Mouse (Mus musculus) left cerebral cortex, adult 18-20 months (tissue): ENCODE data around the gene Chaf1a. TPM values are rescaled to one million over a fixed set of nuclear protein-coding genes. Genes with fewer than 3 reads are reported as not detected.
"Not testable (repeated sequence)": the region's sequence is repeated elsewhere in the genome, so short reads cannot be mapped to it uniquely, and the experiment has no call there.

Source experiments
- DNase-seq, 2 experiments: peaks; one replicate each; pipeline ENCODE4 v3.0.0; 2021 to 2022; ENCODE audit warnings: low spot score in 2 of 2, mixed read lengths in 1 of 2
- total RNA-seq, 2 experiments: library from RNA; stranded (reverse); gene quantifications; 2 replicates each; pipeline ENCODE4 v1.2.3; 2021

Gene Chaf1a
- total RNA-seq, 2 experiments from 2014 or later: 1.9 to 2.7 TPM

DNA sequence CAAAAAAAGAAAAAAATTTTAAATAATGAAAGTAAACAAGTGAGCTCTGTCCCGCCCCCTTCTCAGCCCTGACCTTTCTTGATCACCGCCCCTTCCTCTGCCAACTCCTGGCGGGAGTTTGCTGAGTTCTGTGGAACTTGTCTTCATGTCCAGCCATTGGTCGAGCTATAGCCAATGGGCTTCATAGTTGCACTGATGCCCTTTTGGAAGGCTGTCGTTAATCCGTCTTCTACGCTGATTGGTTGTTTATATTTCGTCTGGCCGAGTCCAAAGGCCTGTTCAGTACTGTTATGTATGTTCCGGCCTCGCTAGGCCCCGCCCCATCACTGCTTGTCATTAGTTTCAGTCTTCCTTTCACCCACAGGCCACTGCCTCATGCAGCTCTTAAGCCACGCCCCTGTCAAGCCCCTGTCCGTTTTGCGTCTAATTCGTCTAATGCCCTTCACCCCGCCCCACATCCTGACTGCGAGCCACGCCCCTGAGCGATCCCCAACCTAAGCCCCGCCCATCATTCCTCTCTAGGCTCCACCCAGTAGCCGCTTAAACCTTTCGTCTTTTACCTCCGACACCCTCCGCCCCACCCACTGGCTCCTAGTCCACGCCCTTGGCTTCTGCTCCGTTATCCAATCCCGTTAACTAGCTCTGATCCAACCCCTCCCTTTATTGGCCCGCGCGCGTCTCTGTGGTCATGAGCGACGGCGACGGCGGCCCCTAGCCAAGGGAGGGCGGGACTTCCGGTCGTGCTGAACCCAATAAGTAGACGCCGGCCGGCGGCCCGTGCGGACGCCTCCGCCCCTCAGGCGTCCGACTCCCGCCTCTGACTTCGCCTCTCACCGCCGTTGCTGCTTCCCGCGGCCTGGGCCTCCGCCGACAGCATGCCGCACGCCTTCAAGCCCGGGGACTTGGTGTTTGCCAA is 38.9 kb downstream of the Chaf1a start, which contains the start of gene Hdgfl2:
Gene Hdgfl2 (plus strand): TSS at position 755 of the 916 bp plus-strand sequence.
- peak; percentile 99 for DNase-seq

DNA sequence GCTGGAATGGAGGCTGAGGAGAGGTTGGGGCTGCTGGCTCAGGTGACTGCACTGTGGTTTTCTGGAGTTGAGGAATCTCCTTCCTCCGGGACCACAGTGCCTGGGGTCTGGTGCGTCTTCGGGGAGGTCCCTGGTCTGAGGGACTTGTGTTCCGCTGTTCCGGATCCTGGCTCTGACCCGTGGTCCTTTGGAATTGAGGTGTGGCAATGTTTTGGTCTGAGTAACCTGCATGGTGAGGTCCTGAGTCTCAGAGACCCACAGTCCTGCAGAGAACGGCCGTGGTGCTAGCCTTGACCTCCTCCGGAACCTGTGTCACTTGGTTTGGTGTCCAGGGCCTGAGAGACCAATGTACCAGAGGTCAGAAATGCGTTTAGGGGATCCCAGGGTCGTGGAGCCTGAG is 39.7 kb downstream of the Chaf1a start:
- DNase-seq: peak in 1 of 2 experiments; percentile 18

DNA sequence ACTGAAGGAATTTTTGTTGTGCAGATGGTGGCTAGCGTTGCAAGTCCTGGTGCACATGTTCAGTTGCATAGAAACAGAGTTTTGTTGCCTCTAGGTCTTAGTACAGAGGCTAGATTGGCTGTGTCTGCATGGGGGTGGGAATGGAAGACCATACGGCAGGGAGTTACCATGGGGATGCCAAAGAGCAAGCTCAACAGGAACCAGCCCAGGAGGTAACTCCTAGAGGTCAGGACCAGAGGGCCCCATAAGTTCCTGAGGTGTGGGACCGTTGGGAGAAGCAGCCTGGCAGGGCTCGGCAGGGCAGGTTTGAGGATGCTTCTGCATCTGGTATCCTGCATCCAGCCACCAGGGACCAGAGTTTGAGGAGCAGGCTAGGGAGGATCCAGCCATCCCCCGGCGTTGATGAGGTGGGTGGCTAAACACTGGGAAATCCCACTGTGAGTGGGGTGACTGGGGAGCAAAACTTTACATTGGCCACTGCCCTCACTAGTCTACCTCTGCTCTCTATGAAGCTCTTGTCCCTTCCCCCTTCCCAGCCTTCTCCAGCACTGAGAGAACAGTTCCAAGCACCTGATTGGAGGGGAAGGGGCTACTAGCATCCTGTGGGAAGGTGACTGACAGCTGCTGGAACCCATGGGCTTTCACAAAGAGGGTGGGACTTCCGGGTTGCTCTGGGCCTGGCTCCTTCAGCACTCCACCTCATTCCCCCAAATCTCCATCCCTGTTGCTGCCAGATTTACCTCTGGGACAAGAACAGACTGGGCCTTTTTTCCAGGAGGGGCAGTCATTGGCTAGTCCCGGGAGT is 40.7 kb downstream of the Chaf1a start:
- DNase-seq: peak in 1 of 2 experiments; percentile 34

DNA sequence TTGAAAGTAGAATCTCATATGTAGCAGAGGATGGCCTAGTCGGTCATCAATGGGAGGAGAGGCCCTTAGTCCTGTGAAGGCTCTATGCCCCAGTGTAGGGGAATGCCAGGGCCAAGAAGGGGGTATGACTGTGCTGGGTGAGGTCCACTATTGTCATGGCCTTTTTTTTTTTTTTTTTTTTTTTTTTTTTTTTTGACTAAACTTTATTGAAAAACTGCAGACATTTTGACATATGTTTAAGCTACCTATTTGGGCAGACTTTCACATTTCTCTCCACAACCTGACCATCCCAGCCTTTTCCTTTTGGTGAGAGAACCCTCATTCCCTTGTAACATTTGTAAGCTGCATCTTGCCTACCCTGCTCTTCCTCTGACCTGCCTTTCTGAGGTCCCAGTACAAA is 52.1 kb downstream of the Chaf1a start:
- DNase-seq: no peak

DNA sequence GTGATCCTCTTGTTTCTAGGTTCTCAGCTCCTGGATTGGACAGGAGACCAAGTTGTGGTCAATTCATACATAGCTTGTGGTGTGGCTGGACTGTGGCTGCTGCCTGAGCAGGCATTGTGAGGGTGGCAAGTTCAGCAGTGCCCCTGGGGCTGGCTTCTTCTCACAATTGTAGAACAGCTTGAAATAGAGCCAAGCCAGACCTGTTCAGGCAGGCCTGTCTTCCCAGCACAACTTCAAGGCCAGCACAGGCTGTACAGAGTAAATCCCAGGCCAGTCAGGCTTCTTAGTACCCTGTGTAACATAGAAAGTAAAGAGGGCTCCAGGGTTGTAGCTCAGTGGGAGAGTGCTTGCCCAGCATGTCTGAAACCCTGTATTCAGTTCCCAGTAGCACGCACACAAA is 52.6 kb downstream of the Chaf1a start:
- no peak for DNase-seq

DNA sequence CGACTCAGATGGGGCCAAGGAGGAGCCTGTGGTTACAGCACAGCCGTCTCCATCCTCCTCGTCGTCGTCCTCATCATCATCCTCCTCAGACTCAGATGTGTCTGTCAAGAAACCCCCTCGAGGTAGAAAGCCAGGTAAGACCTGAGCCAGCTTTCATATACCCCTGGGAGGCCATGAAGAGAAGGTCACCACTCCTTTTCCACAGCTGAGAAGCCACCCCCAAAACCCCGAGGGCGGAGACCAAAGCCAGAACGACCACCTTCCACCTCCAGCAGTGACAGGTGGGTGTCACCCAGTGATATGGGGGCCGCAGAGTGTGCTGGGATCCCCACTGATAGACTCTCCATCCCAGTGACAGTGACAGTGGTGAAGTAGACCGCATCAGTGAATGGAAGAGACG is 56.6 kb downstream of the Chaf1a start:
- no peak for DNase-seq

DNA sequence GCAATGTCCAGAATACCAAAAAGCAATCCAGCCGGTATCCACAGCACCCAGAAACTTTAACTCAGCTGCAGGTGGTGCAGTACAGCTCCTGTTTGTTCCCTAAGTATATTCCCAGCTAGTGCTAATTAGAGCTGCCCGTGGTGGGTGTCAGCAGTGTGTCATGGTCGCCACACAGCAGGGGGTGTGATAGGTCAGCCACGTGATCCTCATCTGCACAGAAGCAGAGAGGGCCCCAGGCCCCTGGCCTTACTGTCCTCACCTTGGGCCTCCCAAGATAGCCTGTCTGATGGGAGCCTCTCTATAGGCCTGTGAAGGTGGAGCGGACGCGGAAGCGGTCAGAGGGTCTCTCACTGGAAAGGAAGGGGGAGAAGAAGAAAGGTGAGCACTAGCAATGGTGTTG is 57.9 kb downstream of the Chaf1a start:
- no peak for DNase-seq

DNA sequence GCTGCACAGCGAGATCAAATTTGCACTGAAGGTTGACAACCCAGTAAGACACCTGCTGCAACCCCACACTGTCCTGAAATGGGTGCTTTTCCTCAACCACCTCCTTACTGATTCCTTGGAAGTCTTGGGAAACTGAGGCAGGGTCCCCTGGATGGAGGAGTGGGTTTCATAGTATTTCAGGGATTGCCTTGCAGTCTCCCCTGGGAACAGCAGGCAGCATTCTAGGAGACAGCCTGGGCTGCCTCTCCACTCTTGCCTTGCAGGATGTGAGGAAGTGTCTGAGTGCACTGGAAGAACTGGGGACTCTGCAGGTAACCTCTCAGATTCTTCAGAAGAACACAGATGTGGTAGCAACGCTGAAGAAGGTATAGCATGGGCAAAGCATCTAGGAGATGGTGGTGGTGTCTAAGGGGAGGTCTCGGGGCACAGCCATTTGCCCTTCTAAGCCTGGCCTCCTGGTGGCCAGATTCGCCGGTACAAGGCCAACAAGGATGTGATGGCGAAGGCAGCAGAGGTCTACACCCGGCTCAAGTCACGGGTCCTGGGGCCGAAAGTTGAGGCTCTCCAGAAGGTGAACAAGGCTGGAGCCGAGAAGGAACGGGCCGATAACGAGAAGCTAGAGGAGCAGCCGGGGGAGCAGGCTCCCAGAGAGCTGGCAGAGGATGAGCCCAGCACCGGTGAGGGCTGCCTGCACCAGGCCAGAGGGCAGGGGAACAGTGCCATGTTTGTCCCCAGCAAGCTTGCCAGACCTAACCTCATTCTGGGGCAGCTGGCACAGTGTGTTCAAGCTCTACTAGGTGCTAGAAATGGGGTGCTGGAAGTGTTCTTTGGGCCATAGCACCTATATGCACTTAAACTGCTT is 58.7 kb downstream of the Chaf1a start:
- DNase-seq: no peak

DNA sequence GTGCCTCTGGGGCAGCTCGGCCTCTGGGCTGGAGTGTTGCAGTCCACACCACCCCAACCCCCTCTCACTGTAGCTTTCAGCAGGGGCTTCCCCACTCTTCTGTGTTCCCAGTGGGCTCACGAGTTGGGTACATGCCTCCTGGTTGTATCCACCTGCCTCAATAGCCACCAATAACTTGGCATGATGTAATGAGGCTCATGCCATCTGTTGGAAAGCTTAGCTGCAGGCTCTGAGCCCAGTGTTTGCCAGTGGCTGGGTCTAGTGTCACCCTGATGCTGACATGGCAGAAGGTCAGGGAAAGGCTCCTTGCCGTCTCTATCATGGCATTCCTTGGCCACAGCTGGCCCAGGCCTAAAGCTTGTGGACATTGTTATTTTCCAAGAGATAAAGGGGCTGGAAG is 60.6 kb downstream of the Chaf1a start:
- no peak for DNase-seq

DNA sequence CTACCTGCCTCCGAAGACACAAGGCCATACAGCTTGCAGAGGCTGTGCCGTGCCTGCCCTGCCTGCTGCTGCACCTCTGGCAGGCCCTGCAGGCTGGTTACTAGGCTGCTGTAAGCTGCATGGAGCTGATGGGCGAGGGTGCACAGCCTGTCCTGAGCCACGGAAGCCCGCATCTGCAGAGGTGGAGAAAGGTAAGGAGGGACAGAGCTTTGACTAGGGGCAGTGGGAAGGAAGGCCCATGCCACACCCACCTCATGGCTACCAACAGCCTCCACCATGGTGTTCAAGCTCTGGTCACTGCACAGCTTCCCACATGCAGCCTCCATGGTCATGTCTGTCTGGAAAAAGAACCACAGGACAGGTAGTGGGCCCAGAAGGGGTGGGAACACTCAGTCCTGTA is 61.9 kb downstream of the Chaf1a start:
- DNase-seq: no peak

DNA sequence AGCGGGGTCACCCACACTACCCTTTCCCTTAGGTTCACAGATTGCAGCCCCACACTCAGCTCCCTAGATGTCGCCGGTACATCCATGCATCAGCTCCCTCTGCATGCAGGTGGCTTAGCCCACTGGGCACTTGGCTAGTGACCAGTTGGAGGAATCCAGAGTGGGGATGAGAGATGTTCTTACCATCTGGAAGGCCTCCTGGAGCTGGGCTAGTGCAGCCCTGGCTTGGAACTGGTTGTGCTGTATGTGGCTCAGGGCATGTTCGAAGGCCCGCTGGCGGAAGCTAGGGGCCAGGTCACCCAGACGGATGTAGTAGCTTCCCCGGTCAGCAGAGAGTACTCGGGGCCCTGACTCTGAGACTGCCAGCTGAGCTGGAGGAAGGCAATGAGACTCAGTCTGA is 62.7 kb downstream of the Chaf1a start:
- DNase-seq: no peak

DNA sequence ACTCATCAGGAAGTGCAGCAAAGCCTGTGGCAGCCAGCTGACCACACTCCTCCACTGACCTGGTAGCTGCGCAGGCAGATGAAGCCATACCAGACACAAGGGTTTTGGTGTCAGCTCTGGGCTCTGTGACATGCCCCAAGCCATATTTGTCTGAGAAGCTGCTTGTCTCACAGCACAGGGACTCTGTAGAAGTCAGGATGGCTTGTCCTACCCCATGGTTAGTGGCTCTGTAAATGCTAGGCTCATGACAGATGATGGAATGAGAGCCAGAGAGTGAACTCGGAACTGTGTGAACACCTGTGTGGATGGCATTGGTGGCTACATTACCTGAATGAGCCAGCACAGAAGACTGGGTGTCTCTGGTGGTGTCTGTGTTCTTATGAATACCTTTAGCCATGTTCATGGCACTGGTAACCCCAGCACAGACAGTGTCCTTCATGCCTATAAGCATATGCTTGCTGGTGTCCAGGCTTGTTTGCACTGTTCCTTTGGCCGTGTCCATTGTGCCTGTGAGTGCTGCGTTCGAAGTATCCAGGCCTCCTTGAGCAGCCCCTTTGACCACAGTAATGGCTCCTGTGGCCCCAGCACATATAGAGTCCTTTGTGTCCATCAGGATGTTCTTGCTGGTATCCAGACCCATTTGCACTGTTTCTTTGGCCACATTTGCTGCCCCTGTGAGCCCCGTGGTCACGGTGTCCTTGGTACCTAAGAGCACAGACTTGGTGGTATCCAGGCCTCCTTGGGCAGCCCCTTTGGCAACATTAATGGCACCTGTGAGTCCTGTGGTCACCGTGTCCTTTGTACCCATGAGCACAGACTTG is 63.4 kb downstream of the Chaf1a start:
- DNase-seq: no peak

DNA sequence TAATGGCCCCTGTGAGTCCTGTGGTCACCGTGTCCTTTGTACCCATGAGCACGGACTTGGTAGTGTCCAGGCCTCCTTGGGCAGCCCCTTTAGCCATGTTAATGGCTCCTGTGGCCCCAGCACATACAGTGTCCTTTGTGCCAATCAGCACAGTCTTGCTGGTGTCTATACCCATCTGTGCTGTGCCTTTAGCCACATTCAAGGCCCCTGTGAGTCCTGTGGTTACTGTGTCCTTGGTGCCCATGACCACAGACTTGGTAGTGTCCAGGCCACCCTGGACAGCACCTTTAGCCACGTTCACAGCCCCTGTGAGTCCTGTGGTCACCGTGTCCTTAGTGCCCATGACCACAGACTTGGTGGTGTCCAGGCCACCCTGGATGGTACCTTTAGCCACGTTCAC is 64.6 kb downstream of the Chaf1a start:
- DNase-seq: not testable (repeated sequence)

DNA sequence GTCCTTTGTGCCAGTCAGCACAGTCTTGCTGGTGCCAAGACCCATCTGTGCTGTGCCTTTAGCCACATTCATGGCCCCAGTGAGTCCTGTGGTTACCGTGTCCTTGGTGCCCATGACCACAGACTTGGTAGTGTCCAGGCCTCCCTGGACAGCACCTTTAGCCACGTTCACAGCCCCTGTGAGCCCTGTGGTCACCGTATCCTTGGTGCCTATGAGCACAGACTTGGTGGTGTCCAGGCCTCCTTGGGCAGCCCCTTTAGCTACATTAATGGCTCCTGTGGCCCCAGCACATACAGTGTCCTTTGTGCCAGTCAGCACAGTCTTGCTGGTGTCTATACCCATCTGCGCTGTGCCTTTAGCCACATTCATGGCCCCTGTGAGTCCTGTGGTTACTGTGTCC is 66.2 kb downstream of the Chaf1a start:
- not testable (repeated sequence) for DNase-seq

DNA sequence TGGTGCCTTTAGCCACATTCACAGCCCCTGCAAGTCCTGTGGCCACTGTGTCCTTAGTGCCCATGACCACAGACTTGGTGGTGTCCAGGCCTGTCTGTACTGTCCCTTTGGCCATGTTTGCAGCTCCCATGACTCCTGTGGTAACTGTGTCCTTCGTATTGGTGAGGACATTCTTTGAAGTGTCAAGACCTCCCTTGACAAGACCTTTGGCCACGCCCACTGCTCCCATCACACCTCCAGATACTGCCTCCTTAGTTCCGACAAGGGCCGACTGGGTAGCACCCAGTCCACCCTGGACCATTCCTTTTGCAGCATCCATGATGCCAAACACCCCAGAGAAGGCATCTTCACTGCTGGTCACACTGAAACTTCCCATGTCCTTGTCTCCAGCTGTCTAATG is 66.7 kb downstream of the Chaf1a start:
- DNase-seq: no peak

DNA sequence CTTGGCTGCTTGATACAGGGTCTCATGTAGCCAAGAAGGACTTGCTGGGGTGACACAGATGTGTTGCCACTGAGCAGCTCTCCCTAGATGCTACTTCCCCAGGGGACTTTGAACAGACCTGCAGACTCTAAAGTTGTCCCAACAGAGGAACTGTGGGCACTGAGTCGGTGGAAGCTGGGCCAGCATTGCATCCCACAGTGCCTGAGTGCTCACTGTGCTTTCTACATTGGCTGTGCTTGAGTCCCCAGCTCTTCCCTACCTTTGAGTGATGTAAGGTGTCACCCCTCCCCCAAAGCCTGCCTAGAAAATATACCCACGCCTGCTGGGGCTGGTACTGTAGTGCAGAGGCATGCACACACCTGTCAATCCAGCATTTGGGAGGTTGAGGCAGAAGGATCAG is 67.5 kb downstream of the Chaf1a start:
- no peak for DNase-seq

DNA sequence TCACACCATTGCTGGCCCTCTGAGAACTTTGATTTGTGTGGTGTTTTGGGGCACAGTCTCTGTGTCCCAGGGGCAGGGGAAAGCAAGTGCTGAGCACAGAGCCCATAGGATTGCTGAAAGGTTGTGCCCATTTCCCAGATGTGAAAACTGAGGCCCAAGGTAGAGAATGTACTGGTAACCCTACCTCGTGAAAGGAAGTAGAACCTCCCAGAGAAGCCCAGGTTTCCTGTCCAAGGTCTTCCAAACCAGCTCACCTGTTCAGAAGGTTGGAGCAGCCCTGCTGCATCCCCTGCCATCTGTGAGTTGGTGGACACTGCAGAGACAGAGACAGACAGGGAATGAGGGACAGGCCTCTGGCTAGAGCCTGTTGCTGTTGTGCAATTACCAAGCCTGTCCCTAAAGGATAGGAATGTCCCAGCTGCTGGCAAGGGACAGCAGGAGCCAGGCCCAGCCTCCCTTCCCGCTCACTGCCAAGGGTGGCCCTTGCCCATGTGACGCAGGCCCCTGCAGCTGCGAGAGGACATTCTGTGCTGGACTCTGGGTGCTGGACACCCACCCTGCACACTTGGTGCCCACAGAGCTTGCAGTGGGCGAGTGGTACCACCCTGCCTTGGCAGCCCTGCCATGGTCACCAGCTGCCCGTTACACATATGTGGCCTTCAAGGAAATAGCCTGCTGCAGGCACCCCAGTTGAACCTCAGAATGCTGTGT is 68.2 kb downstream of the Chaf1a start:
- peak; percentile 64 to 70 for DNase-seq

DNA sequence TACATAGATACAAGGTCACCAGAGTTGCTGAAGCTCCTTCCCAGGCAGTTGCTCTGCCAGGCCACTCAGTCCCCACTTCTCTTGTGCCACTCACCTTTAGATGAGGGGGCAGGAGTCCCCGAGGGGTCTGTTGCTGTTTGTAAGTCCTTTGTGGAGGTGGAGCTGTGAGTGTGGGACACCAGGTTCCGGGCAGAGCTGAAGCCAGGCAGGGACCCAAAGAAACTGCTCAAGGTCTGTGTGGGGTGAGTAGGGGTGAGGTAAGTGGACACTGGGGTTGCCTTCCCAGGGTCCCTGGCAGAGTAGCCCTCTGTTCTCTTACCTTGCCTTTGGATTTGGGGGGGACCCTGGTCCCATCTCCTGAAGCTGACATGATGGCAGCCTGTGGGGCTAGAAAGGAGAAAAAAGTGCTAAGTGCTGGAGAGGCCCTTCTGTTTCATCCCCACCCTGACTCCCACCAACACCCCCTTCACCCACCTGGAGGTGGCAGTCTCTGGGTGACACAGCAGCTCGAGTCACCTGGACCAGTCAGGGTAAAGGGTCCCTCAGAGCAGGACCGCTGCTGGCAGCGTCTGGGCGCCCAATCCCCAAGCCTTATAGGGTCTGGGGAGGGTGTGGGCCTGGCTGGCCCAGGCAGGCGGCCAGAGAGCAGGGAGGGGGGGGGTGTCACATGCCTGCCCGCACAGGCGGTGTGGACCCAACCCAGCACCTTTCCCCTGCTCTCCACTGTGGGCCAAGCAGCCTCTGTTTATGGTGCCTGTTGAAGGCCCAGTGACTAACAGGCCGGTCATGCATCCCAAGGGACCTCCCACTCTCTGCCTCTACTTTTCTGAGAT is 69.2 kb downstream of the Chaf1a start, which contains the start of gene Plin4:
Gene Plin4 (minus strand): TSS at position 585 of the 833 bp plus-strand sequence.
- no peak for DNase-seq

DNA sequence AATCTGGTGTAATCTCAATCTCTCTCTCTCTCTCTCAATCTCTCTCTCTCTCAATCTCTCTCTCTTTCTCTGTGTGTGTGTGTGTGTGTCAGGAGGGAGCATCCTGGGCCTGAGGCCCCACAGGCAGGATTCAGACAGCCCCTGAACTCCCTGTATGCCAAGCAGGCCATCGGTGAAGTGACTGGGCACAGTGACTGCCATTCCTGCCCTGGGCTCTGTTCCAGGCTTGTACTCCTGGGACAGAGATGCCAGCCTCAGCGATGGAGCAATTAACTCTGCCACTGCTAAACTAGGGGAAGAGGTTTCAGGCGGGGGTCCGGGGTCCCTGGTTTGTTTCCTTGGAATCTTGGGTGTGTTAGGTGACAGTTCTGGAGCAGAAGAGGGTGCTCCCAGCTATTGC is 70.3 kb downstream of the Chaf1a start:
- DNase-seq: no peak
